In genomic region chr5:140649101-140649667, GRCm38 (mm10) we compare ENCODE assay signal across 8 mouse cellular contexts. TPM values are rescaled to one million over a fixed set of nuclear protein-coding genes. Genes with fewer than 3 reads are reported as not detected.
DNase-seq lines count a peak whose midpoint lies in the region; ATAC-seq and TF ChIP-seq lines count a peak whose summit lies in the region.

No protein-coding gene starts in this region.

- ATAC-seq in forebrain, embryonic 11.5 days (replicated peaks; ENCODE audit: low FRiP score): peak; percentile 94
- peak; percentile 91 for ATAC-seq in heart, embryonic 16.5 days (replicated peaks; ENCODE audit: extremely low read depth, insufficient read depth, low FRiP score)
- ATAC-seq in liver, embryonic 14.5 days (ENCODE audit: insufficient read depth): peak; percentile 89
- ATAC-seq in stomach, embryonic 15.5 days (ENCODE audit: insufficient read depth, low FRiP score, low read depth): peak; percentile 92

- TF ChIP-seq EP300 in ES-Bruce4 (IDR thresholded peaks at IDR 0.05; ENCODE audit: insufficient read depth, low read depth, low read length): no peak
- no peak for TF ChIP-seq EP300 in liver, embryonic 14.5 days (IDR thresholded peaks at IDR 0.05; ENCODE audit: low read depth)

- H3K4me2 ChIP-seq in forebrain, embryonic 11.5 days (ENCODE audit: low read depth, low read length, severe bottlenecking): peak overlapping the region; percentile 53
- H3K4me2 ChIP-seq in heart, embryonic 16.5 days (ENCODE audit: low read depth, low read length): peak overlapping the region; percentile 88
- H3K4me2 ChIP-seq in liver, embryonic 14.5 days (ENCODE audit: low read depth): peak overlapping the region; percentile 97
- H3K4me2 ChIP-seq in stomach, embryonic 15.5 days: peak overlapping the region; percentile 82

- no peak for TF ChIP-seq CTCF in ES-Bruce4 (IDR thresholded peaks at IDR 0.05; ENCODE audit: low read depth, low read length)
- no peak for TF ChIP-seq CTCF in liver, embryonic 14.5 days (IDR thresholded peaks at IDR 0.05; ENCODE audit: low read depth)

- H3K27me3 ChIP-seq in ES-Bruce4 (ENCODE audit: control insufficient read depth, insufficient read depth, low read length, poor library complexity, severe bottlenecking): no peaks in the 10 kb centered on the region
- no peaks in the 10 kb centered on the region for H3K27me3 ChIP-seq in forebrain, embryonic 11.5 days (ENCODE audit: control insufficient read depth, insufficient read depth, low read length)
- H3K27me3 ChIP-seq in heart, embryonic 16.5 days (ENCODE audit: control insufficient read depth, insufficient read depth, low read length): no peaks in the 10 kb centered on the region
- H3K27me3 ChIP-seq in liver, embryonic 14.5 days (ENCODE audit: control insufficient read depth, insufficient read depth, low read length): no peaks in the 10 kb centered on the region
- H3K27me3 ChIP-seq in stomach, embryonic 15.5 days (replicated peaks): no peaks in the 10 kb centered on the region

- H3K4me1 ChIP-seq in ES-Bruce4 (ENCODE audit: control insufficient read depth, insufficient read depth, low read length): peaks cover 2% of the 10 kb centered on the region
- H3K4me1 ChIP-seq in forebrain, embryonic 11.5 days (replicated peaks; ENCODE audit: control insufficient read depth, insufficient read depth, low read length): peaks cover 18% of the 10 kb centered on the region
- peaks cover 48% of the 10 kb centered on the region for H3K4me1 ChIP-seq in heart, embryonic 16.5 days (ENCODE audit: control insufficient read depth, insufficient read depth, low read length)
- peaks cover 31 to 43% of the 10 kb centered on the region in 2 experiments for H3K4me1 ChIP-seq in liver, embryonic 14.5 days (replicated peaks; ENCODE audit: control insufficient read depth in 2 of 2, insufficient read depth in 2 of 2, low read length in 1 of 2)
- H3K4me1 ChIP-seq in stomach, embryonic 15.5 days: peaks cover 55% of the 10 kb centered on the region

- H3K4me3 ChIP-seq in ES-Bruce4 (ENCODE audit: low read depth, low read length): peak overlapping the region; percentile 80
- peak overlapping the region; percentile 97 for H3K4me3 ChIP-seq in forebrain, embryonic 11.5 days (ENCODE audit: low read depth, low read length)
- H3K4me3 ChIP-seq in heart, embryonic 16.5 days (ENCODE audit: low read length): peak overlapping the region; percentile 94
- peak overlapping the region; percentile 75 to 83 for H3K4me3 ChIP-seq in liver, embryonic 14.5 days (ENCODE audit: insufficient read depth in 1 of 2, low read depth in 2 of 2, low read length in 2 of 2)
- peak overlapping the region; percentile 99 for H3K4me3 ChIP-seq in stomach, embryonic 15.5 days (replicated peaks)

- 0 out of 2 replicates have a peak overlapping the region, but pooled peaks have one; percentile 4 for H3K27ac ChIP-seq in ES-Bruce4 (ENCODE audit: insufficient read depth, low read length)
- peak overlapping the region; percentile 46 for H3K27ac ChIP-seq in forebrain, embryonic 11.5 days (ENCODE audit: low read depth, low read length)
- peak overlapping the region; percentile 22; the same call in 1 of the 2 replicates for H3K27ac ChIP-seq in heart, embryonic 16.5 days (ENCODE audit: low read length)
- H3K27ac ChIP-seq in liver, embryonic 14.5 days: peak overlapping the region; percentile 74
- peak overlapping the region; percentile 68; the same call in 1 of the 2 replicates for H3K27ac ChIP-seq in stomach, embryonic 15.5 days

- DNase-seq in c-Kit-positive CD71-positive TER-119-negative erythroid progenitor cells, embryonic 14.5 days (ENCODE audit: low read depth): peak; percentile 93
- peak; percentile 100 for DNase-seq in forebrain, embryonic 11.5 days (ENCODE audit: low spot score)
- peak; percentile 99 to 100 for DNase-seq in kidney, postnatal 25 days
- peak; percentile 94 to 95 (median 94) for DNase-seq in liver, embryonic 14.5 days (ENCODE audit: low read depth in 3 of 3, low spot score in 3 of 3)
- peak; percentile 98 for DNase-seq in neural tube, embryonic 10.5 days (ENCODE audit: extremely low spot score, low spot score)

- WGBS in forebrain, embryonic 11.5 days: 4% methylated on average over 26 of the region's 26 CpGs
- WGBS in heart, embryonic 16.5 days: 4% methylated on average over 26 of the region's 26 CpGs
- under 1% methylated on average over 25 of the region's 26 CpGs for WGBS in liver, embryonic 14.5 days (ENCODE audit: insufficient replicate concordance)
- 5% methylated on average over 25 of the region's 26 CpGs for WGBS in stomach, embryonic 15.5 days

- H3K36me3 ChIP-seq in ES-Bruce4 (ENCODE audit: control insufficient read depth, insufficient read depth, low read length, poor library complexity, severe bottlenecking): no peaks in the 10 kb centered on the region
- H3K36me3 ChIP-seq in forebrain, embryonic 11.5 days (ENCODE audit: control insufficient read depth, insufficient read depth, low read length): peaks cover 3% of the 10 kb centered on the region; the same call in 1 of the 2 replicates
- H3K36me3 ChIP-seq in heart, embryonic 16.5 days (ENCODE audit: control insufficient read depth, insufficient read depth): no peaks in the 10 kb centered on the region
- no peaks in the 10 kb centered on the region for H3K36me3 ChIP-seq in liver, embryonic 14.5 days (replicated peaks; ENCODE audit: control insufficient read depth, insufficient read depth, low read depth)
- H3K36me3 ChIP-seq in stomach, embryonic 15.5 days: 0 out of 2 replicates have a peak, but pooled peaks cover 5% of the 10 kb centered on the region

- H3K9ac ChIP-seq in ES-Bruce4 (ENCODE audit: low read depth, poor library complexity, severe bottlenecking): peak overlapping the region; percentile 84
- H3K9ac ChIP-seq in forebrain, embryonic 11.5 days (ENCODE audit: low read length): peak overlapping the region; percentile 51
- H3K9ac ChIP-seq in heart, embryonic 16.5 days (ENCODE audit: low read length): peak overlapping the region; percentile 37
- peak overlapping the region; percentile 46 for H3K9ac ChIP-seq in liver, embryonic 14.5 days (replicated peaks)
- peak overlapping the region; percentile 37; the same call in 1 of the 2 replicates for H3K9ac ChIP-seq in stomach, embryonic 15.5 days

- H3K9me3 ChIP-seq in ES-Bruce4 (replicated peaks; ENCODE audit: control insufficient read depth, insufficient read depth, low read length, poor library complexity, severe bottlenecking): no peaks in the 10 kb centered on the region
- H3K9me3 ChIP-seq in forebrain, embryonic 11.5 days (ENCODE audit: control insufficient read depth, low read length): no peaks in the 10 kb centered on the region
- no peaks in the 10 kb centered on the region for H3K9me3 ChIP-seq in heart, embryonic 16.5 days (replicated peaks; ENCODE audit: control insufficient read depth, low read length)
- no peaks in the 10 kb centered on the region for H3K9me3 ChIP-seq in liver, embryonic 14.5 days (ENCODE audit: control insufficient read depth, low read length)
- H3K9me3 ChIP-seq in stomach, embryonic 15.5 days: no peaks in the 10 kb centered on the region

- peak; percentile 82 for TF ChIP-seq POLR2A in ES-Bruce4 (IDR thresholded peaks at IDR 0.05; ENCODE audit: insufficient read depth, low read length)

RNA-seq across cellular contexts. Expression of gene Ttyh3, which starts 0.4 kb away (rescaled TPM):
- polyA plus RNA-seq in ES-Bruce4 (2011; ENCODE audit: insufficient read depth, insufficient read length, low read depth, missing spikeins): 19.1 and 21.4 TPM in 2 replicates
- polyA plus RNA-seq in forebrain, embryonic 11.5 days (2014; fragmentation: Nextera tagmentation; extraction: Ambion mirVana): 83.3 and 91.5 TPM in 2 replicates
- 16.3 and 17.9 TPM in 2 replicates for polyA plus RNA-seq in heart, embryonic 16.5 days (2015; fragmentation: Nextera tagmentation; extraction: Ambion mirVana)
- 8.3 and 10.1 TPM in 2 replicates for polyA plus RNA-seq in liver, embryonic 14.5 days (2012; rRNA removed)
- polyA plus RNA-seq in liver, embryonic 14.5 days (2014; fragmentation: Nextera tagmentation; extraction: Ambion mirVana): 5.4 and 7.2 TPM in 2 replicates
- 31.9 and 38.0 TPM in 2 replicates for polyA plus RNA-seq in stomach, embryonic 15.5 days (2015; fragmentation: Nextera tagmentation; extraction: Ambion mirVana)

RNA-seq across cellular contexts. Expression of gene Lfng, which starts 42.1 kb away (rescaled TPM):
- polyA plus RNA-seq in ES-Bruce4 (2011; ENCODE audit: insufficient read depth, insufficient read length, low read depth, missing spikeins): 4.1 and 4.4 TPM in 2 replicates
- 41.8 and 45.4 TPM in 2 replicates for polyA plus RNA-seq in forebrain, embryonic 11.5 days (2014; fragmentation: Nextera tagmentation; extraction: Ambion mirVana)
- 6.2 and 7.7 TPM in 2 replicates for polyA plus RNA-seq in heart, embryonic 16.5 days (2015; fragmentation: Nextera tagmentation; extraction: Ambion mirVana)
- 12.1 and 15.8 TPM in 2 replicates for polyA plus RNA-seq in liver, embryonic 14.5 days (2012; rRNA removed)
- polyA plus RNA-seq in liver, embryonic 14.5 days (2014; fragmentation: Nextera tagmentation; extraction: Ambion mirVana): 9.9 and 11.4 TPM in 2 replicates
- 24.5 and 25.6 TPM in 2 replicates for polyA plus RNA-seq in stomach, embryonic 15.5 days (2015; fragmentation: Nextera tagmentation; extraction: Ambion mirVana)

RNA-seq across cellular contexts. Expression of gene Iqce, which starts 53.0 kb away (rescaled TPM):
- 11.0 and 16.9 TPM in 2 replicates for polyA plus RNA-seq in ES-Bruce4 (2011; ENCODE audit: insufficient read depth, insufficient read length, low read depth, missing spikeins)
- 28.6 and 31.0 TPM in 2 replicates for polyA plus RNA-seq in forebrain, embryonic 11.5 days (2014; fragmentation: Nextera tagmentation; extraction: Ambion mirVana)
- 9.6 and 10.3 TPM in 2 replicates for polyA plus RNA-seq in heart, embryonic 16.5 days (2015; fragmentation: Nextera tagmentation; extraction: Ambion mirVana)
- polyA plus RNA-seq in liver, embryonic 14.5 days (2012; rRNA removed): 3.8 and 4.6 TPM in 2 replicates
- polyA plus RNA-seq in liver, embryonic 14.5 days (2014; fragmentation: Nextera tagmentation; extraction: Ambion mirVana): 3.2 and 3.4 TPM in 2 replicates
- 20.3 and 21.1 TPM in 2 replicates for polyA plus RNA-seq in stomach, embryonic 15.5 days (2015; fragmentation: Nextera tagmentation; extraction: Ambion mirVana)

RNA-seq across cellular contexts. Expression of gene Brat1, which starts 55.6 kb away (rescaled TPM):
- polyA plus RNA-seq in ES-Bruce4 (2011; ENCODE audit: insufficient read depth, insufficient read length, low read depth, missing spikeins): 9.3 and 9.6 TPM in 2 replicates
- 17.0 and 17.1 TPM in 2 replicates for polyA plus RNA-seq in forebrain, embryonic 11.5 days (2014; fragmentation: Nextera tagmentation; extraction: Ambion mirVana)
- 15.3 and 16.6 TPM in 2 replicates for polyA plus RNA-seq in heart, embryonic 16.5 days (2015; fragmentation: Nextera tagmentation; extraction: Ambion mirVana)
- polyA plus RNA-seq in liver, embryonic 14.5 days (2012; rRNA removed): 5.1 and 5.8 TPM in 2 replicates
- 4.5 and 5.2 TPM in 2 replicates for polyA plus RNA-seq in liver, embryonic 14.5 days (2014; fragmentation: Nextera tagmentation; extraction: Ambion mirVana)
- 18.7 and 20.4 TPM in 2 replicates for polyA plus RNA-seq in stomach, embryonic 15.5 days (2015; fragmentation: Nextera tagmentation; extraction: Ambion mirVana)

Comparison
In these comparisons a context has a peak if more than half of its experiments do, and no peak if none do; other contexts are left out.
1. Peak in every context shown above with its lines: DNase-seq, ATAC-seq, H3K4me3 ChIP-seq and H3K27ac ChIP-seq.
2. H3K27ac ChIP-seq: peak in every context shown above with its lines; median percentile 74 in liver, embryonic 14.5 days; 68 in stomach, embryonic 15.5 days; 46 in forebrain, embryonic 11.5 days; 22 in heart, embryonic 16.5 days; 4 in ES-Bruce4.